Mouse (Mus musculus): ENCODE measurements at regions not wholly inside any gene's neighbourhood (a gene's known extent, or its start where the extent isn't known, plus 50 kb on each side); places are given as distances from the start of the nearest gene placed in this dataset.

DNA sequence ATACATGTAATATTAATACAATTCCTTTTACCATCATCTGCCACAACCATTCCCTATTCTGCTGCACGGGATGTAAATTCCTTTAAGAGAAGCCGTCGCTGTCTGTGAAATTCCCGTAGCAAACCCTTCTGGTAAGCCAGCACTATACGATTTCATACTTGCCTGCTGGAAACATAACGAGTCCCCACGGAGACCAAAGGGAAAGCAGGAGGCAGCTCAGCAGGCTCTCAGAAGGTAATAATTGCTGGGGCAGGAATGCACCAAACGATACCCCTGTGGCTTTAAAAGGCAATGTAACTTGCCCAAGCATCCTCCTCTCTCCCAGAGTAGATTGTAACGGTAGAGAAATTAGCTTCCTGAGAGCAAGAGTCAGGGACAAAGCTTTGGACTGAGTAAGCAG is 114.0 kb upstream of the Hes1 start:
- DNase-seq (ENCODE audit: low spot score in 2 of 2), result no peak

GRCm38 (mm10) chr16:29950791-29951190 is 113.4 kb upstream of the Hes1 start:
- DNase-seq (ENCODE audit: low spot score in 2 of 2), result no peak

DNA sequence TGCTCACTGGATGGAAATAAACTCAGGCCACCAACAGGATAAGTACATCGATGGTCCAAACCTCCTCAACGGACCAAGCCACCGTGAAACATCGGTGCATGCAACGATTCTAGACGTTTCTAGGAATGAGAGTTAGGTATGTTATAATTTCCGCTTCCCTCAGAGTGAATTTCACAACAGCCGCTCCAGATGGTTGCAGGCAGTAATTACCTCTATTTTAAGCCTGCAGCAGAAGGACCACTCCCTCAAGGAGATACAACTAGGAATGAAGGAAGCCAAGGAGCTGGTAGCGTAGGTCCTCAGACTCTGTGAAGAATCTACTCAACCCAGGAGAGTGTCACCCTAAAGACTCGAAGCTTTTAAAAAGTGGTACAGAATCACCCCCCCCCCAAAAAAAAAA is 109.5 kb upstream of the Hes1 start:
- no peak for DNase-seq (ENCODE audit: low spot score in 2 of 2)

DNA sequence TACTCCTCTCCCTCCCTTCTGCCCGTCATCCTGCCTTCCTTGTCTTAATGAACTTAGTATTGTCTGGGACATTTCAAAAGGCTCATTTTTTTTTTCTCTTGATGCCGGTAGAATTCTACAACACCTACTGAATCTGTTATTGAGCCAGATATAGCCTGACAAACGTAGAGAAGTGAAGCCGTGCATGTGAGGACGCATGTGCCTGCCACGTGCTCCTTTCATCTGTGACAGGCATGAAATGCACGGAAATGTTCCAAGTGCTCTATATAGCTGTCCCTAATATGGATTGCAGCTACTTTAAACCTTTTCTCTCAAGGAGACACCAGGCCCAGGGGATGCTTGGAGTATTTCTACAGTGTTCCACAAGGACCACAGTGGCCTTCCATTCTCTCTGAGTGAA is 107.3 kb upstream of the Hes1 start:
- no peak for DNase-seq (ENCODE audit: low spot score in 2 of 2)

DNA sequence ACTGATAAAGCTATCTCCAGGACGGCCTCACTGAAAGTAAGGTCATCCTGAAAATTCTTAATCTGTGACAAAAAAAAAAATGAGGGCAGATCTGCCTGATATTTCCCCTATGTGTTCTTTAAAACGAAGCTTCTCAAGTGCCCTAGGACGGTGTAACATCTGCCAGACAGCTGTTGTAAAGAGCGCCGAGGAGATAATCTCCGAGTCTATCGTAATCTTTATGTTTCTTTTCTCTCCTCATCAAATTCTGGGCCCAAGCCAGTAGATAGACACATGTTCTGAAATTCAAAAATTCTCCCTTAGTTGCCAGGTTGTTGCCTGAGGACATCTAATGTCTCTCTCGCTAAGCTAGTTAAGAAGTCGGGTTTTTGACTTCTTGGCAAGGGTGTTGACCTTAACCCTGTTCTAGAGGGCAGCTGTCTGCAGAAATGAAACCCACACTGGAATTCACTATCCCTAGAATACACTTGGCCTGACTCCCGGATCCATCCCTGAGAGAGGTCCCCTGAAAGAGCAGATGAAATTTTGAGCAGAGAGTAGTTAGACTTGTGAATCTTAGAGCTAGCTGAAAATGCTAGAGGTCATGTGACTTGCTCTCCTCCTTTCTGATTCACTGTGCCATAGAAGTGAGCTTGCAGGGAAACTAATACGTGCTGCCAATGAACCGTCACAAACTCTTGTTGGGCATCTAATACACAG is 104.1 kb upstream of the Hes1 start:
- DNase-seq (ENCODE audit: low spot score in 2 of 2), result no peak

- no peak for DNase-seq (ENCODE audit: low spot score in 2 of 2)
These were observed 100.9 kb upstream of the Hes1 start for GRCm38 (mm10) chr16:29963284-29963683.

DNA sequence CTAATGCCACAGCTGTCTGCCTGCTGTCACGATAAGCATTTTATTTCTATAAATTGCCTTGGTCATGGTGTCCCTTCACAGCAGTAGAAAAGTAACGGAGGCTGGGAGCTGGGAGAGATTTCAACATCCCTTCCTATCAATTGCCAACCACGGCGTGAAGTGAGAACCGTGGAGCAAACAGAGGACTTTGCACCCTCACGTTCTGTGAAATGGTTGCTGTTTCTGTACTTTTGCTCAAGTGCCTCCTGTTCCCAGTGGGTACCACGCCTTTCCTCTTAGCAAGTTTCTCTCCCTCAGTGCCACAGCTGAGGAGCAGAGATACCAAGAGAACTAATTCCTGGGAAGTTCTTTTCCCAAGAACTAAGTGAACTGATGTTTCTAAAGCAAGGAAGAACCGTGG is 99.6 kb upstream of the Hes1 start:
- no peak for DNase-seq (ENCODE audit: low spot score in 2 of 2)

GRCm38 (mm10) chr16:29968743-29969142 is 95.4 kb upstream of the Hes1 start:
- no peak for DNase-seq (ENCODE audit: low spot score in 2 of 2)

DNA sequence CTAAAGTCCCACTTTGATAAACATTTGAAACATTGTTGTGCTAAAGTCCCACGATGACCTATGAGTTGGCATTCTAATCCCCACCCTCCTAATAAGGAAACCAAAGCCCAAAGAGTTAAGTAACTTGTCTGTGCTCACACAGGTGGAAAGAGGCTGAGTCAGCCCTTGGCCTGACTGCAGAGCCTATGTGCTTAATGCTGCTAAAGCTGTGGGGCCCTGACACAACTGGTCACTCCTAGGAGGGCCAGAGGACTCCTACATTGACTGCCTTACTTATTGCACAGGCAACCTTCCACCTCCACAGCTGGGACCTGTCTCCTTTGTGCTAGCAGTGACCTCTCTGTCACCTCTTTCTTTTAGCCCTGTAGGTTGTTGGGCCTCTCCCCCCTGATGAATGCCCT is 91.4 kb upstream of the Hes1 start:
- DNase-seq (ENCODE audit: low spot score in 2 of 2), result no peak

DNA sequence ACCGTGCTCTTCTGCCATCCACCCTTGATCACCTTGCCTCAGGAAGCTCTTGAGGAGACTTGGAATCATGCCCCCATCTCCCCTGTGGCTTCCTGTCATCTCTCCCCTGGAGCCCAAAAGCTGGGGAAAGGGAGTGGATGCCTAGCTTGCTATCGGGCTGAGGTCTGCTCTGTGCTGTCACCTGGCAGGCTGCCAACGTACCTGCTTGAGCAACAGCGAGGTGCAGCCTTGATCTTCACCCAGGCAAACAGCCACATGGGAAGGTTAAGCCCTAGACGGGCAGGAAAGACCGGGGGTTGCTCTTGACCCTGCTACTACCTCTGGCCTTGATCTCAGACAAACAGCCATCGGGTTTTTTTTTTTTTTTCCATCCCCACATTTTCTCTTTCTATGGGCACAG is 90.9 kb upstream of the Hes1 start:
- DNase-seq (ENCODE audit: low spot score in 2 of 2), result no peak

DNA sequence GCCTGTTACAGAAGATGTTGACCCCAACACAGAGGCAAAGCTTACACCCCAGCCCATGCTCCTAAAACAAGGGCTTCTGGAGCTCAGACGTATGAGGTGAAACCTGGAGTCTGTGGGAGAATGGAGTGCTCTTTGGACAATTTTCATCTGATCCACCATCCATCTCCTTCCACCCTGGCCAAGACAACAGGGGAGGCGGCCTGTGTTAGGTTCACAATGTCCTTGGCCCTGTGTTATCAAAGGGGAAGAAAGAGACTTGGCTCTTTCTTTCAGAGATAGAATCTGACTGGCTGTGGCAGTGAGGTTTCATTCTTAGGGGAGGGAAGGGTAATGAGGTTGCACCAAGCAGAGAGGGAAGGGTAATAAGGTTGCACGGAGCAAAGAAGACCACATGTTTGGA is 88.4 kb upstream of the Hes1 start:
- DNase-seq (ENCODE audit: low spot score in 2 of 2), result no peak

DNA sequence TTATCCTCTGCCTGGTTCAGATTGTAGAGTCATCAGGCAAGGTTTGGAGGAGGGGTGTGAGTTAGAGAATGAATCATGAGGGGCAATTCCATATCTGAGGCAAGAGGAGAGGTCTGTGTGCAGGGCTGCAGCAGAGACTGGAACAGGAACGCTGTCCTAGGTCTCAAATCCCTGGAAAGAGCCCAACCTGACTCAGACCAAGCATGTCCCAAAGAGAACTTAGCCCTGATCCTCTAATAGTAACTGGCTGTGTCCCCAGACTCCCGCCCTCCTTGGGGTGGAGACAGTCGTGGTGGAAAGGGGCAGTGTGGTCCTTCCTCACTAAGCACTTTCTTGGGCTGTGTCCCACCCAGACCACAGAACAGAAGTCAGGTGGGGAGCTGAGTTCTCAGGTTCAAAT is 87.2 kb upstream of the Hes1 start:
- DNase-seq (ENCODE audit: low spot score in 2 of 2), result no peak

DNA sequence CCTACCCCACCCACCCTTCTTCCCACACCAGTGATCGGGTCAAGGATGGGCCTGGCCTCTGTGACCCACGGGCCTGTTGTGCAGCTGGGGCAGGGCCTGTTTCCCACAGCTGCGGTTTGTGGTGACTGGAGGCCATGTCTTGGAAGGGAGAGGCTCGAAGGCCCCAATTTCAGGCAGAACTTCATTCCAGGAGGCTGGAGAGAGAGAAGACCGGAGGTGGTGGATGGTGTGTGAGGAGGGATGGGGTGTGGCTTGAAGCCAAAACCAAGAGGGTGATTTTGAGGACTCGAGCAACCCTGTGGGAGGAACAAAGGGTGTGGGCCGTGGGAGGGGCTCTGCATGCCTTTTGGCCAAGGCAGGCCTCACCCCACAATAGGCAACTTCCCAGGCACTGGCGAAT is 86.5 kb upstream of the Hes1 start:
- DNase-seq (ENCODE audit: low spot score in 2 of 2), result no peak

GRCm38 (mm10) chr16:29979066-29979465 is 85.1 kb upstream of the Hes1 start:
- DNase-seq (ENCODE audit: low spot score in 2 of 2), result no peak

GRCm38 (mm10) chr16:29981543-29981942 is 82.6 kb upstream of the Hes1 start:
- DNase-seq (ENCODE audit: low spot score in 2 of 2), result no peak

DNA sequence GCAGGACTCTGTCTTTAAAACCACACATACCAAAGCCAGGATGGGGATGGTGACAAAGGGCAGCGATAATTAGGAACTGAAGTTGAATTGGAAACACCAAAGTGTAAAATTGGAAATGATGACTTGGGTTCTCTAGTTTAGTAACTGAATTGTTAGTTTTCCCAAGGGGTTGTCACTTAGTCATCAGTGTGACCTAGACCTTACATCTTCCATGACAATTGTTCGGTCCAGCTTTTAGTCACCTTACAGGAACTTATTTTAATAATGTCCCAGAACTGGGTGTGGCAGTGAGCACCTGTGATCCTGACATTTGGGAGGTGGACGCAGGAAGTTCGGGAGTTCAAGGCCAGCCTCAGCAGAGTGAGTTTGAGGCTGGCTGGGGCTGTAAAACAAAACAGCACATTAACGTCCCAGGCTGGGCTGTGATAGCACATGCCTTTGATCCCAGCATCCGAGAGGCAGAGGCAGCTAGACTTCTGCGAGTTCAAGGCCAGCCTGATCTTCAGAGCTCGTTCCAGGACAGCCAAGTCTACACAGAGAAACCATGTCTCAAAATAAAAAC is 81.9 kb upstream of the Hes1 start:
- DNase-seq (ENCODE audit: low spot score in 2 of 2), result no peak

GRCm38 (mm10) chr16:29983161-29983560 is 81.0 kb upstream of the Hes1 start:
- no peak for DNase-seq (ENCODE audit: low spot score in 2 of 2)

DNA sequence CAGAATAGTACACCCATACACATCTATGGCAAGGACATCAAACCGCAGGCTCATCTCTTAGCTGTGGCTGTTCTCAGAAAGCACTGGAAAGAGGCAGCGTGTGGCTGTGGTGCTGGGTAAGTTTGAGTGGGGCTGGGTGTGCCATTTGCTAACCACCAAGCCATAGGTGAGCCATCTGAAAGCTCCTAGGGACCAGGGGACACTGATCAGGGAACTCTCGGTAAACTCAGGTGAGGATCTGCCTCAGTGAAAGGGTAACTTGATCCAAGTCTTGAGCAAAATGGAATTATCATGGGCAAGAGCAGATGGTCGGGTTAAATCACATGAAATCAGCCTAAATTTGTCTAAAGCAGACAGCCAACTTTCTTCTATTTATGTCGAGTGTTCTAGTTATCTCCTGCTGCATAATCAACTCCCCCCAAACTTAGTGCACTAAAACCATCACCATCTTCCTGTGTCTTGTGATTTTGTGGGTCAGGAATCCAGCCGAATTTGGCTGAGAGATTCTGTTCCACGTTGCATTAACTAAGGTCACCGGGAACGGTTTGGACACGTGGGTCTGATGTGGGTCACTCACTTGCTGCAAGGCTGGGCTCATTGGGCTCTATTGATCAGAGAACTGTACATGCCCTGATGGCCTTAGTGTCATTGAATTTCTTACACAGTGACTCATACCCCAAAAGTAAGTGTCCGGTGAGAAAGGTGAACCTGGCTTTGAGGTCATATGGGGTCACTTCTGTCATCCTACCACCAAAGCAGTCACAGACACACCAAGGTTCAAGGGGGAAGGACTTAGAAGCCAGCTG is 78.9 kb upstream of the Hes1 start:
- no peak for DNase-seq (ENCODE audit: low spot score in 2 of 2)

- DNase-seq (ENCODE audit: low spot score in 2 of 2), result no peak
These were observed 76.6 kb upstream of the Hes1 start for GRCm38 (mm10) chr16:29987595-29987994.

GRCm38 (mm10) chr16:29987999-29988398 is 76.2 kb upstream of the Hes1 start:
- no peak for DNase-seq (ENCODE audit: low spot score in 2 of 2)

DNA sequence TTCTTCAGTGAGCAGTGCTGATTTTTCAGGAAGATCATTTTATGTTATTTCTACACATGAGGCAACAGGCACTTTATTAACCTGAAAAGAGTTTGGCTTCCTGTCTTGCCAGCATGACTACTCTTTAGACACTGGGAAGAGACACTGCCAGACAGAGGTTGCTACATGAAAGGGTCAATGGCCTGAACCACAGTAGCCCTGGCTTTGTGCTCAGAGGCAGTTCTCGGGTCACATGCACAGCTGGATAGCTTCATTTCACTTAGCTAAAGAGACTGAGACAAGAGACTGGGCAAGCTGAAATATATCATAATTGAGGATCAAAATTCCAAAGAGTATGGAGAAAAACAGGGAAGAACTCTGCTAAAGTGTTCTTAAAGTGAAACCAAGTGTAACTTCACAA is 74.9 kb upstream of the Hes1 start:
- no peak for DNase-seq (ENCODE audit: low spot score in 2 of 2)

- DNase-seq (ENCODE audit: low spot score in 2 of 2), result no peak
These were observed 73.8 kb upstream of the Hes1 start for GRCm38 (mm10) chr16:29990393-29990792.
